Mouse (Mus musculus) CH12.LX (cell line): ENCODE data around the gene Olfr1148. TPM values are rescaled to one million over a fixed set of nuclear protein-coding genes. Genes with fewer than 3 reads are reported as not detected.

Source experiments
- DNase-seq: peaks from one replicate; pipeline ENCODE4 v3.0.0-alpha.2; 2013; ENCODE audit errors: extremely low read depth
- H3K27ac ChIP-seq: 2 replicates; pipeline ENCODE4 v1.5.1; 2012; ENCODE audit warnings: low read depth, mild to moderate bottlenecking, control low read depth, moderate library complexity; ENCODE audit not compliant: insufficient read depth
- H3K27me3 ChIP-seq: replicated peaks from 2 replicates; pipeline ENCODE3; 2012; ENCODE audit warnings: inconsistent platforms
- H3K36me3 ChIP-seq, 2 experiments: replicated peaks in 1 of 2; 2 replicates each; pipeline versions ENCODE3 to v1.6.1; 2012; ENCODE audit warnings: inconsistent platforms in 1 of 2, low read length in 1 of 2, mild to moderate bottlenecking in 1 of 2, mixed read lengths in 1 of 2, moderate library complexity in 1 of 2; ENCODE audit not compliant: control insufficient read depth in 1 of 2, insufficient read depth in 1 of 2
- H3K4me1 ChIP-seq, 2 experiments: 2 replicates each; pipeline ENCODE4 v1.6.1; 2012; ENCODE audit warnings: inconsistent platforms in 1 of 2, moderate library complexity in 1 of 2; ENCODE audit not compliant: insufficient read depth in 2 of 2, control insufficient read depth in 1 of 2
- H3K4me2 ChIP-seq: 2 replicates; pipeline ENCODE4 v1.6.1; 2012; ENCODE audit warnings: low read depth, mild to moderate bottlenecking, control low read depth; ENCODE audit not compliant: poor library complexity, insufficient read depth, severe bottlenecking
- H3K4me3 ChIP-seq, 3 experiments: fragments of 150-350 bp in 1 of 3; sonication (generic) in 1 of 3; replicated peaks in 1 of 3; 2 replicates each; pipeline versions ENCODE3 to v1.5.1; 2011 to 2012; ENCODE audit warnings: low read depth in 2 of 3, low read length in 2 of 3, mild to moderate bottlenecking in 2 of 3, moderate library complexity in 2 of 3, control low read depth in 1 of 3, improper control_type of control experiment in 1 of 3, inconsistent platforms in 1 of 3, mixed read lengths in 1 of 3; ENCODE audit not compliant: poor library complexity in 1 of 3
- H3K79me2 ChIP-seq: replicated peaks from 2 replicates; pipeline ENCODE4 v1.6.1; 2012; ENCODE audit warnings: mild to moderate bottlenecking, moderate library complexity; ENCODE audit not compliant: control insufficient read depth, poor library complexity, insufficient read depth, severe bottlenecking; ENCODE audit errors: extremely low read depth
- H3K9ac ChIP-seq: 2 replicates; pipeline ENCODE4 v1.6.1; 2012; ENCODE audit warnings: low read depth, mild to moderate bottlenecking, control low read depth, moderate library complexity; ENCODE audit not compliant: insufficient read depth
- H3K9me3 ChIP-seq: replicated peaks from 2 replicates; pipeline ENCODE3; 2012; ENCODE audit warnings: low read length, inconsistent platforms, mixed read lengths
- CHD1 ChIP-seq: IDR thresholded peaks from 2 replicates; pipeline ENCODE4 v1.6.1; 2012; ENCODE audit warnings: low read depth, low read length, improper control_type of control experiment, inconsistent platforms
- CHD2 ChIP-seq: IDR thresholded peaks from 2 replicates; pipeline ENCODE4 v1.6.1; 2011; ENCODE audit warnings: low read length, improper control_type of control experiment
- ELF1 ChIP-seq: IDR thresholded peaks from 2 replicates; pipeline ENCODE4 v1.6.1; 2014; ENCODE audit warnings: low read depth, mild to moderate bottlenecking, inconsistent platforms, low read length, improper control_type of control experiment
- EP300 ChIP-seq: IDR thresholded peaks from 2 replicates; pipeline ENCODE4 v1.6.1; 2011; ENCODE audit warnings: low read length, improper control_type of control experiment
- GABPA ChIP-seq: IDR thresholded peaks from 2 replicates; pipeline ENCODE4 v1.6.1; 2012; ENCODE audit warnings: low read depth, low read length, improper control_type of control experiment, inconsistent platforms; ENCODE audit not compliant: insufficient replicate concordance
- JUN ChIP-seq: IDR thresholded peaks from 2 replicates; pipeline ENCODE4 v1.6.1; 2011; ENCODE audit warnings: low read depth, mild to moderate bottlenecking, low read length, improper control_type of control experiment, moderate library complexity; ENCODE audit not compliant: insufficient read depth
- JUND ChIP-seq: conservative IDR thresholded peaks from 2 replicates; pipeline ENCODE4 v1.6.1; 2011; ENCODE audit warnings: low read depth, low read length, improper control_type of control experiment
- MAFK ChIP-seq: IDR thresholded peaks from 2 replicates; pipeline ENCODE4 v1.6.1; 2011; ENCODE audit warnings: low read length, improper control_type of control experiment; ENCODE audit not compliant: insufficient replicate concordance
- MAZ ChIP-seq: IDR thresholded peaks from 2 replicates; pipeline ENCODE4 v1.6.1; 2012; ENCODE audit warnings: low read depth, mild to moderate bottlenecking, inconsistent platforms, low read length, improper control_type of control experiment, moderate library complexity
- MXI1 ChIP-seq: IDR thresholded peaks from 2 replicates; pipeline ENCODE4 v1.6.1; 2011; ENCODE audit warnings: mild to moderate bottlenecking, low read depth, low read length, improper control_type of control experiment
- NELFE ChIP-seq: IDR thresholded peaks from 2 replicates; pipeline ENCODE4 v1.6.1; 2011; ENCODE audit warnings: low read depth, low read length, improper control_type of control experiment
- POLR2AphosphoS2 ChIP-seq: IDR thresholded peaks from 2 replicates; pipeline ENCODE4 v1.6.1; 2011; ENCODE audit warnings: low read depth, low read length, improper control_type of control experiment
- RCOR1 ChIP-seq: conservative IDR thresholded peaks from 2 replicates; pipeline ENCODE4 v1.6.1; 2012; ENCODE audit warnings: low read depth, mild to moderate bottlenecking, inconsistent platforms, low read length, improper control_type of control experiment
- SIN3A ChIP-seq: IDR thresholded peaks from 2 replicates; pipeline ENCODE4 v1.6.1; 2012; ENCODE audit warnings: low read length, improper control_type of control experiment, inconsistent platforms
- SMC3 ChIP-seq: IDR thresholded peaks from 2 replicates; pipeline ENCODE4 v1.6.1; 2011; ENCODE audit warnings: low read depth, low read length, improper control_type of control experiment
- TCF12 ChIP-seq: IDR thresholded peaks from 2 replicates; pipeline ENCODE4 v1.6.1; 2014; ENCODE audit warnings: low read depth, mild to moderate bottlenecking, inconsistent platforms, low read length, improper control_type of control experiment
- UBTF ChIP-seq: IDR thresholded peaks from 2 replicates; pipeline ENCODE4 v1.6.1; 2012; ENCODE audit warnings: low read depth, mild to moderate bottlenecking, inconsistent platforms, low read length, improper control_type of control experiment, moderate library complexity
- USF1 ChIP-seq: IDR thresholded peaks from 2 replicates; pipeline ENCODE4 v1.6.1; 2014; ENCODE audit warnings: low read depth, mild to moderate bottlenecking, inconsistent platforms, low read length, improper control_type of control experiment
- USF2 ChIP-seq: conservative IDR thresholded peaks from 2 replicates; pipeline ENCODE4 v1.6.1; 2011; ENCODE audit warnings: low read depth, low read length, improper control_type of control experiment
- ZMIZ1 ChIP-seq: IDR thresholded peaks from 2 replicates; pipeline ENCODE4 v1.6.1; 2012; ENCODE audit warnings: low read depth, mild to moderate bottlenecking, inconsistent platforms, low read length, improper control_type of control experiment
- ZNF384 ChIP-seq: IDR thresholded peaks from 2 replicates; pipeline ENCODE4 v1.6.1; 2012; ENCODE audit warnings: low read depth, low read length, improper control_type of control experiment, inconsistent platforms
- dilution Hi-C: fragments of 300-500 bp; cut with MboI; formaldehyde crosslinking; loops from 2 replicates; pipeline ENCODE4 v1.14.3; 2020; ENCODE audit warnings: low sequenced_read_pairs; ENCODE audit not compliant: extremely low pct_unique_long_range_greater_than_20kb, extremely low pct_ligation_motif_present
- in situ Hi-C: fragments of 300-500 bp; cut with MboI; formaldehyde crosslinking; loops from 3 replicates; pipeline ENCODE4 v1.14.3; 2019; ENCODE audit warnings: low sequenced_read_pairs, low pct_ligation_motif_present, low pct_unique_long_range_greater_than_20kb, mixed read lengths
- polyA plus RNA-seq: library from polyadenylated mRNA; unstranded; fragments of >175 nt; gene quantifications from 2 replicates; pipeline ENCODE4 v1.2.1, GENCODE M21; 2012; ENCODE audit warnings: low read depth; ENCODE audit not compliant: insufficient read length
- total RNA-seq, 2 experiments: library from RNA; depleted of rRNA; stranded (reverse); fragments of 300-350 nt in 1 of 2; fragments of >200 nt in 1 of 2; gene quantifications; 2 replicates each; pipeline ENCODE4 v1.2.3; 2012 to 2014

Olfr1148 gene
- total and polyA plus RNA-seq, 3 experiments = not detected

DNA sequence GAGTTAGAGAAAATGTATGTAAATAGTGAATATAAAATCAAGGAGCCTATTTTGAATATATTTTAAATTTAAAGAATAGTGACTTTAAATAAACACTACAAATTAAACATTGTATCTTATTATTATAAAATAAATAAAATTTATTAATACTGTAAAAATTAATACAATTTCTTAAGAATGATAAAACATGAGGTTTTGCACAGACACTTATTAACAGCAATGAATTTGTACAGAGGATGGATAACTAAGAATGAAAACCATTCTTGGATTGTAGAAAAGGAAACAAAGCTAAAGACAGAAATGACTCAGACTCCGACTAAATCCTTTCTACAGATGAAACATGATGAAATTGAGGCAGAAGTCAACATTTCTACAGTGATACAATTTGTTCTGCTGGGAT is 20.8 kb upstream of the Olfr1148 start, which contains the start of gene Olfr1145:
Olfr1145 (plus strand) TSS at position 301 of the 400 bp plus-strand sequence.
- H3K9ac ChIP-seq = no peak within 1 kb of the TSS
- H3K4me2 ChIP-seq = no peak within 1 kb of the TSS
- no peak for TF ChIP-seq CHD2
- TF ChIP-seq SIN3A = no peak
- no peak for TF ChIP-seq UBTF
- TF ChIP-seq MXI1 = no peak
- TF ChIP-seq GABPA = no peak
- no peak for TF ChIP-seq POLR2AphosphoS2
- no peak for TF ChIP-seq ZNF384
- TF ChIP-seq MAZ = no peak
- no peak for TF ChIP-seq CHD1
- no peak for TF ChIP-seq ZMIZ1
- no peak for TF ChIP-seq JUN
- TF ChIP-seq MAFK = no peak
- TF ChIP-seq, all 38 proteins: peak for 0
- no peaks in the 10 kb centered on the region for H3K79me2 ChIP-seq
- DNase-seq = no peak
- H3K27me3 ChIP-seq = no peaks in the 10 kb centered on the region
- H3K27ac ChIP-seq = no peak within 1 kb of the TSS
- H3K4me3 ChIP-seq = no peak within 1 kb of the TSS
- in situ Hi-C loops = no loop called here
- H3K4me1 ChIP-seq = no peaks in the 10 kb centered on the region
- dilution Hi-C loops = no loop called here
- no peaks in the 10 kb centered on the region for H3K36me3 ChIP-seq
- peaks cover 10% of the 10 kb centered on the region for H3K9me3 ChIP-seq

GRCm38 (mm10) chr2:87843693-87844092 is 13.4 kb downstream of the Olfr1148 start, which contains the start of gene Olfr1150-ps1:
Gene Olfr1150-ps1 (plus strand): TSS chr2:87843993.
- Histone ChIP-seq H3K9ac (no peak within 1 kb of the TSS), H3K27ac (no peak within 1 kb of the TSS), H3K27me3 (no peaks in the 10 kb centered on the region), H3K4me1 (no peaks in the 10 kb centered on the region), H3K36me3 (no peaks in the 10 kb centered on the region), H3K9me3 (peaks cover 4% of the 10 kb centered on the region), H3K79me2 (no peaks in the 10 kb centered on the region), H3K4me2 (no peak within 1 kb of the TSS), H3K4me3 (no peak within 1 kb of the TSS)
- in situ Hi-C loops (no loop called here), dilution Hi-C loops (no loop called here)
- no peak for TF ChIP-seq USF2
- TF ChIP-seq RCOR1 = no peak
- no peak for TF ChIP-seq TCF12
- no peak for TF ChIP-seq JUND
- no peak for TF ChIP-seq EP300
- TF ChIP-seq USF1 = no peak
- TF ChIP-seq SMC3 = no peak
- TF ChIP-seq NELFE = no peak
- TF ChIP-seq MXI1 = no peak
- no peak for TF ChIP-seq ELF1
- TF ChIP-seq CHD1 = no peak
- TF ChIP-seq POLR2AphosphoS2 = no peak
- TF ChIP-seq MAFK = no peak
- DNase-seq = no peak
